Mouse (Mus musculus) MEL (cell line): ENCODE results near the gene Gm29427. TPM values are rescaled to one million over a fixed set of nuclear protein-coding genes. Genes with fewer than 3 reads are reported as not detected.

Experiments
- DNase-seq: peaks from one replicate; pipeline ENCODE4 v3.0.0; 2011; ENCODE audit warnings: low read depth, low spot score
- H3K27ac ChIP-seq: 2 replicates; pipeline ENCODE4 v1.5.1; 2012; ENCODE audit warnings: low read depth, mild to moderate bottlenecking, control low read depth, low read length, moderate library complexity; ENCODE audit not compliant: control insufficient read depth
- H3K27me3 ChIP-seq, 2 experiments: fragments of 150-350 bp in 1 of 2; sonication (generic) in 1 of 2; 2 replicates each; pipeline ENCODE4 v1.6.1; 2012; ENCODE audit warnings: low read length in 2 of 2, mild to moderate bottlenecking in 2 of 2, improper control_type of control experiment in 1 of 2, moderate library complexity in 1 of 2; ENCODE audit not compliant: insufficient read depth in 2 of 2, control insufficient read depth in 1 of 2
- H3K36me3 ChIP-seq, 2 experiments: 2 replicates each; pipeline ENCODE4 v1.6.1; 2012 to 2014; ENCODE audit warnings: low read length in 2 of 2, improper control_type of control experiment in 1 of 2, inconsistent platforms in 1 of 2, mild to moderate bottlenecking in 1 of 2; ENCODE audit not compliant: insufficient read depth in 2 of 2, control insufficient read depth in 1 of 2
- H3K4me1 ChIP-seq, 2 experiments: fragments of 150-350 bp in 1 of 2; sonication (generic) in 1 of 2; 2 replicates each; pipeline ENCODE4 v1.6.1; 2012; ENCODE audit warnings: low read length in 2 of 2, improper control_type of control experiment in 1 of 2, mild to moderate bottlenecking in 1 of 2; ENCODE audit not compliant: insufficient read depth in 2 of 2, control insufficient read depth in 1 of 2
- H3K4me3 ChIP-seq, 2 experiments: fragments of 150-350 bp in 1 of 2; sonication (generic) in 1 of 2; 2 replicates each; pipeline ENCODE4 v1.5.1; 2012; ENCODE audit warnings: low read depth in 2 of 2, low read length in 2 of 2, mild to moderate bottlenecking in 2 of 2, moderate library complexity in 2 of 2, control low read depth in 1 of 2, improper control_type of control experiment in 1 of 2; ENCODE audit not compliant: control insufficient read depth in 1 of 2, insufficient read depth in 1 of 2
- H3K79me2 ChIP-seq: 2 replicates; pipeline ENCODE4 v1.6.1; 2012; ENCODE audit warnings: mild to moderate bottlenecking, low read length, moderate library complexity; ENCODE audit not compliant: control insufficient read depth, poor library complexity, insufficient read depth
- H3K9ac ChIP-seq: 2 replicates; pipeline ENCODE4 v1.6.1; 2012; ENCODE audit warnings: low read depth, mild to moderate bottlenecking, control low read depth, low read length, moderate library complexity; ENCODE audit not compliant: control insufficient read depth, poor library complexity, severe bottlenecking
- H3K9me3 ChIP-seq: fragments of 150-350 bp; sonication (generic); replicated peaks from 2 replicates; pipeline ENCODE4 v1.6.1; 2012; ENCODE audit warnings: mild to moderate bottlenecking, low read length, improper control_type of control experiment, moderate library complexity; ENCODE audit not compliant: insufficient read depth
- CTCF ChIP-seq, 3 experiments: IDR thresholded peaks in 2 of 3; conservative IDR thresholded peaks in 1 of 3; 2 replicates each; pipeline ENCODE4 v1.5.1; 2011 to 2012; ENCODE audit warnings: low read length in 3 of 3, low read depth in 2 of 3, mild to moderate bottlenecking in 2 of 3, improper control_type of control experiment in 1 of 3, inconsistent platforms in 1 of 3, mixed read lengths in 1 of 3, moderate library complexity in 1 of 3; ENCODE audit not compliant: control insufficient read depth in 1 of 3, insufficient read depth in 1 of 3, poor library complexity in 1 of 3, severe bottlenecking in 1 of 3
- EP300 ChIP-seq, 2 experiments: IDR thresholded peaks; 2 replicates each; pipeline ENCODE4 v1.6.1; 2011; ENCODE audit warnings: improper control_type of control experiment in 2 of 2, low read length in 2 of 2, low read depth in 1 of 2, mild to moderate bottlenecking in 1 of 2
- JUND ChIP-seq: IDR thresholded peaks from 2 replicates; pipeline ENCODE4 v1.6.1; 2011; ENCODE audit warnings: low read depth, mild to moderate bottlenecking, improper control_type of control experiment, low read length
- MAFK ChIP-seq: IDR thresholded peaks from 2 replicates; pipeline ENCODE4 v1.6.1; 2011; ENCODE audit warnings: low read depth, mild to moderate bottlenecking, low read length, improper control_type of control experiment, borderline replicate concordance
- MAX ChIP-seq: IDR thresholded peaks from 2 replicates; pipeline ENCODE4 v1.6.1; 2011; ENCODE audit warnings: low read length, improper control_type of control experiment
- MAZ ChIP-seq: IDR thresholded peaks from 2 replicates; pipeline ENCODE4 v1.6.1; 2012; ENCODE audit warnings: low read depth, mild to moderate bottlenecking, inconsistent platforms, low read length, improper control_type of control experiment
- MEF2A ChIP-seq: IDR thresholded peaks from 2 replicates; pipeline ENCODE4 v1.6.1; 2014; ENCODE audit warnings: low read depth, mild to moderate bottlenecking, inconsistent platforms, low read length, improper control_type of control experiment; ENCODE audit not compliant: poor library complexity, insufficient replicate concordance, severe bottlenecking; ENCODE audit errors: extremely low read depth
- MXI1 ChIP-seq: IDR thresholded peaks from 2 replicates; pipeline ENCODE4 v1.6.1; 2011; ENCODE audit warnings: mild to moderate bottlenecking, low read depth, low read length, improper control_type of control experiment
- NELFE ChIP-seq: IDR thresholded peaks from 2 replicates; pipeline ENCODE4 v1.6.1; 2011; ENCODE audit warnings: low read depth, low read length, improper control_type of control experiment
- NRF1 ChIP-seq: IDR thresholded peaks from 2 replicates; pipeline ENCODE4 v1.6.1; 2014; ENCODE audit warnings: low read depth, mild to moderate bottlenecking, inconsistent platforms, low read length, improper control_type of control experiment, moderate library complexity; ENCODE audit not compliant: poor library complexity, insufficient read depth, severe bottlenecking
- POLR2AphosphoS2 ChIP-seq: IDR thresholded peaks from 2 replicates; pipeline ENCODE4 v1.6.1; 2011; ENCODE audit warnings: low read length, improper control_type of control experiment
- RAD21 ChIP-seq: IDR thresholded peaks from 2 replicates; pipeline ENCODE4 v1.6.1; 2011; ENCODE audit warnings: mild to moderate bottlenecking, low read depth, low read length, improper control_type of control experiment
- RCOR1 ChIP-seq: IDR thresholded peaks from 2 replicates; pipeline ENCODE4 v1.6.1; 2012; ENCODE audit warnings: low read depth, mild to moderate bottlenecking, inconsistent platforms, low read length, improper control_type of control experiment
- SIN3A ChIP-seq: IDR thresholded peaks from 2 replicates; pipeline ENCODE4 v1.6.1; 2012; ENCODE audit warnings: low read length, improper control_type of control experiment, inconsistent platforms
- SMC3 ChIP-seq: IDR thresholded peaks from 2 replicates; pipeline ENCODE4 v1.6.1; 2011; ENCODE audit warnings: low read depth, low read length, improper control_type of control experiment
- TCF12 ChIP-seq: IDR thresholded peaks from 2 replicates; pipeline ENCODE4 v1.6.1; 2014; ENCODE audit warnings: low read depth, mild to moderate bottlenecking, inconsistent platforms, low read length, improper control_type of control experiment, moderate library complexity
- USF2 ChIP-seq, 2 experiments: IDR thresholded peaks; 2 replicates each; pipeline ENCODE4 v1.6.1; 2011 to 2012; ENCODE audit warnings: improper control_type of control experiment in 2 of 2, low read length in 2 of 2, borderline replicate concordance in 1 of 2, inconsistent platforms in 1 of 2, low read depth in 1 of 2, mild to moderate bottlenecking in 1 of 2; ENCODE audit not compliant: insufficient read depth in 1 of 2
- ZC3H11A ChIP-seq: IDR thresholded peaks from 2 replicates; pipeline ENCODE4 v1.6.1; 2012; ENCODE audit warnings: low read depth, mild to moderate bottlenecking, inconsistent platforms, low read length, improper control_type of control experiment
- polyA plus RNA-seq, 2 experiments: library from polyadenylated mRNA; stranded (reverse) in 1 of 2; unstranded in 1 of 2; fragments of >175 nt in 1 of 2; fragments of >200 nt in 1 of 2; gene quantifications; 2 replicates each; pipeline versions ENCODE4 v1.2.1 to v1.2.4; 2012; ENCODE audit warnings: low replicate concordance in 2 of 2, low read depth in 1 of 2; ENCODE audit not compliant: insufficient read length in 2 of 2, insufficient read depth in 1 of 2, missing spikeins in 1 of 2
- total RNA-seq: library from RNA; depleted of rRNA; stranded (reverse); fragments of 300-350 nt; gene quantifications from 2 replicates; pipeline ENCODE4 v1.2.3, GENCODE M21; 2012

Gm29427 gene
- total and polyA plus RNA-seq, 3 experiments = not detected

DNA sequence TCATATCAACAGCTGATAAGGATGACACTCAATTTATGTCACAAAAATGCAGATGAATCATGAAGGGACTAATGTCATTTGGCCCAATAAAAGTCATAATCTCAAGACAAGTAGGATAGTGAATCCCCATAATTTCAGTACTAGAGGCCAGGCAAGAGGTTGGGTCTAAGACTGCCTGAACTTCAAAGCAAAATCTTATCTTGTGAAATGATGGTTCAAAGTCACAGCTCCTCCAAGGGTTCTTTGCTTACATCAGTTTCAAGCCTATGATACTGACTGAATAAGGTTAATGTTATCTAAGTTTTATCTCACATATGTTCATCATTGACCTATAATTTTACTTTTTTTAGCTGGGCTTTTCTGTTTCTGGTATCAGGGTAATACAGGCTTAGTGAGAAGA, 74.6 kb downstream of the Gm29427 start:
- DNase-seq = no peak
- H3K36me3 ChIP-seq = no peaks in the 10 kb centered on the region
- no peak for TF ChIP-seq POLR2AphosphoS2
- TF ChIP-seq NRF1 = no peak
- TF ChIP-seq SIN3A = no peak
- no peak for TF ChIP-seq JUND
- TF ChIP-seq, all 39 proteins: peak for 0
- Histone ChIP-seq H3K9me3 (no peaks in the 10 kb centered on the region), H3K27ac (no peak overlapping the region), H3K27me3 (peaks cover 4 to 18% of the 10 kb centered on the region in 2 experiments), H3K79me2 (no peaks in the 10 kb centered on the region), H3K4me1 (no peaks in the 10 kb centered on the region), H3K4me3 (no peak overlapping the region), H3K9ac (no peak overlapping the region)

DNA sequence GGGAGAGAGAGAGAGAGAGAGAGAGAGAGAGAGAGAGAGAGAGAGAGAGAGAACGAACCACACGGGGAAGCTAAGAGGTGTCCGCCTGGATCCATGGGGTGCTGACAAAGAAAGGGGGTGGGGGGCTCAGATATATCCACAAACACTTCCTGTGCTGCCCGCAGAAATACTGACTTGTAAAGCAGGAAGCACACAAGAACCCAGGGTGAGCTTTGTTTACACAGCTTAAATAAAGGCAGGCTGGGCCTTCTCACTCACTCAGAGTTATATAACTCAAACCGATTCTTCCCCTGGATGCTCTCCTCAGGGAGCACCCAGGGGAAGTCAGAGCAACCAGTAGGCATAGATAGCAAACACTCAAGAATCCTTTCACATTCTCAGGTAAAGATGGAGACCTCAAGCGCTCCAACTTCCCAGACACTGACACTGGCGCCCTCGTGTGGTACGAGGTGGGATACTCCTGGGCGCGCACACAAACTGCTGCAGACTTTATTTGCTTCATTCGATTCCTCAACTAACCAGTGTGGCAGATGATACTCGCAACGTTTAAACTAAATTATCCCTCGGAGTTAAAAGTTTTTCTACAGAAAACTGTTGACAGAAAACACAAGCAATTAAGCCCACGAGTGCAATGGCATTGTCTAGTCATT, 81.7 kb downstream of the Gm29427 start:
- peaks cover 6 to 12% of the 10 kb centered on the region in 2 experiments for H3K27me3 ChIP-seq
- no peaks in the 10 kb centered on the region for H3K79me2 ChIP-seq
- H3K9ac ChIP-seq = no peak overlapping the region
- H3K36me3 ChIP-seq = no peaks in the 10 kb centered on the region
- H3K4me1 ChIP-seq = no peaks in the 10 kb centered on the region
- DNase-seq = peak; percentile 75
- H3K27ac ChIP-seq = no peak overlapping the region
- 0 out of 2 replicates have a peak, but pooled peaks have one; percentile 13 for TF ChIP-seq SIN3A
- peak; percentile 89 to 95 (median 90) for TF ChIP-seq CTCF (IDR thresholded peaks at IDR 0.05 in 2 of 3, conservative IDR thresholded peaks at IDR 0.05 in 1 of 3; ENCODE audit: control insufficient read depth in 1 of 3, insufficient read depth in 1 of 3, low read depth in 2 of 3, low read length in 3 of 3, poor library complexity in 1 of 3, severe bottlenecking in 1 of 3)
- TF ChIP-seq TCF12 = 0 out of 2 replicates have a peak, but pooled peaks have one; percentile 5
- TF ChIP-seq USF2 (IDR thresholded peaks at IDR 0.05; ENCODE audit: borderline replicate concordance in 1 of 2, insufficient read depth in 1 of 2, low read depth in 1 of 2, low read length in 2 of 2) = no peak
- TF ChIP-seq SMC3 = peak; percentile 88
- TF ChIP-seq EP300 (IDR thresholded peaks at IDR 0.05; ENCODE audit: low read depth in 1 of 2, low read length in 2 of 2) = no peak
- TF ChIP-seq RAD21 = peak; percentile 75
- TF ChIP-seq ZC3H11A = peak; percentile 73
- no peak overlapping the region for H3K4me3 ChIP-seq
- no peaks in the 10 kb centered on the region for H3K9me3 ChIP-seq

DNA sequence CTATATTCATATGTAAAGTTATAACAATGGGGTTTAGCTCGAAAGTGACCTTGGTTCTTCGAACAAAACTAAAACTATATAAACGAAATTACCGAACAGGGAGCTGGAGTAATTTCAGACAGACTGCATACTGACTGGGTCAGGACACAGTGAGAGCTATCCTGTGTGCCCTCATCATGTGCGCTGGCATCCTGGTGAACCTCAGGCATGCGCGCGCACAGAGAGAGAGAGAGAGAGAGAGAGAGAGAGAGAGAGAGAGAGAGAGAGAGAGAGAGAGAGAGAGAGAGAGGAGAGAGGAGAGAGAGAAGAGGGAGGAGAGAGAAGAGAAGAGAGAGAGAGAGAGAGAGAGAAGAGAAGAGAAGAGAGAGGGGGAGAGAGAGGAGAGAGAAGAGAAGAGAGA, 82.3 kb downstream of the Gm29427 start:
- Histone ChIP-seq H3K4me3 (no peak overlapping the region), H3K4me1 (no peaks in the 10 kb centered on the region), H3K79me2 (no peaks in the 10 kb centered on the region), H3K27me3 (peaks cover 6 to 13% of the 10 kb centered on the region in 2 experiments)
- DNase-seq = no peak
- TF ChIP-seq RCOR1 (no peak), MXI1 (no peak), MAZ (no peak), MAFK (no peak), SIN3A (no peak), MEF2A (no peak), NELFE (no peak), SMC3 (no peak), RAD21 (no peak), MAX (no peak), EP300 (IDR thresholded peaks at IDR 0.05; ENCODE audit: low read depth in 1 of 2, low read length in 2 of 2) (no peak)
- TF ChIP-seq, all 39 proteins: peak for 0
- Histone ChIP-seq H3K36me3 (no peaks in the 10 kb centered on the region), H3K9me3 (no peaks in the 10 kb centered on the region), H3K9ac (no peak overlapping the region), H3K27ac (no peak overlapping the region)
